ENCODE assay signal across 8 mouse cellular contexts in the genomic region with DNA sequence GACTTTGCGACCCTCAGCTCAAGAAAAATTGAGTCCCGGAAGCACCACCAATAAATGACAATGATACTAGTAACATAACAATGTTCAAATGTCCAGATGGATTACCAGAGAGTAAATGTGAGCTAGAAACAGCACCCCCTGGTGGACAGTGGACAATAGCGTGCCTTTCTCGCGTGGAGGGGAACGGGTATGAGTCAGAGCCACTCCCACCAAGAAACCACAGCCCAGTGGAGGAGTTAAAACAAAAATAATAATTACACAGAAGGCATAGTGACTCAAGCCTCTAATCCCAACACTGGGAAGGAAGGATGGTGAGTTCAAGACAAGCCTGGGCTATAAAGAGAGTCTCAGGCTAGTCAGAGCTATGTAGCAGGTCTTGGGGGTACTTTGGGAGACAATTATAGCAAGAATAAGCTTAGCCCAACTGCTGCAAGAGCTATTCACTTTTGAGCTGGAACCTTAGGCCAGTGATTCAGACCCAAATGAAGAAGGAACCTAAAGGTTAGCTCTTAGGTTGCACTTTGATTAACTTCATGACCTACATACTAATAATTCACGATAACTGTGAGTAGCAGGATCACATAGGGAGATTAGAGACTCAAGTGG. TPM values are rescaled to one million over a fixed set of nuclear protein-coding genes. Genes with fewer than 3 reads are reported as not detected.
DNase-seq lines count a peak whose midpoint lies in the region; TF ChIP-seq lines count a peak whose summit lies in the region.

A gene (plus strand): TSS at position 272 of the 606 bp plus-strand sequence.

- peak; percentile 97 for TF ChIP-seq CTCF in left cerebral cortex, adult 2 months (IDR thresholded peaks at IDR 0.05)

- DNase-seq in adipocyte (ENCODE audit: low spot score) = peak; percentile 95
- DNase-seq in embryo, embryonic 10 days (ENCODE audit: low spot score) = peak; percentile 89
- peak; percentile 81 for DNase-seq in gastrocnemius, postnatal 10 days
- peak; percentile 57 for DNase-seq in hindlimb bud, embryonic 11.5 days (ENCODE audit: extremely low spot score, low read depth, low spot score)
- peak; percentile 84 to 89 for DNase-seq in left cerebral cortex, adult 2 months (ENCODE audit: extremely low spot score in 1 of 2, low spot score in 2 of 2)
- DNase-seq in retina, postnatal 7 days (ENCODE audit: low read depth, low spot score) = peak; percentile 82
- peak; percentile 87 for DNase-seq in urinary bladder, postnatal 14 days (ENCODE audit: low spot score)

- intact Hi-C loops in left cerebral cortex, adult 2 months (cut with DNase I) = no loop called here

- H3K79me2 ChIP-seq in macrophage (ENCODE audit: inconsistent target) = no peaks in the 10 kb centered on the region; the same call in 1 of the 2 replicates

- whole genome bisulfite sequencing in macrophage (ENCODE audit: missing documents) = 17% methylated on average over 7 of the region's 7 CpGs

- H3K4me3 ChIP-seq in left cerebral cortex, adult 2 months = peak within 1 kb of the TSS; percentile 70
- H3K4me3 ChIP-seq in macrophage (ENCODE audit: inconsistent target) = peak within 1 kb of the TSS; percentile 56

- H3K27ac ChIP-seq in left cerebral cortex, adult 2 months = peak within 1 kb of the TSS; percentile 96
- peak within 1 kb of the TSS; percentile 83 for H3K27ac ChIP-seq in macrophage

- no peaks in the 10 kb centered on the region for H3K36me3 ChIP-seq in macrophage (ENCODE audit: inconsistent target)

RNA-seq across cellular contexts. Expression of the gene that starts here (rescaled TPM):
- 10 to 100 TPM; 35.9 to 45.5 TPM for total RNA-seq in gastrocnemius, postnatal 10 days (2021)
- 10 to 100 TPM; 45.3 to 54.9 TPM for total RNA-seq in left cerebral cortex, adult 2 months (2021)
- total RNA-seq in macrophage (2018; cell fraction: chromatin; rRNA removed) = 10 to 100 TPM in 24 of 26 experiments, 1 to 10 TPM in 2; 7.1 to 74.3 (median 43.9) TPM
- total RNA-seq in macrophage (2018; cell fraction: cytosol; rRNA removed) = 10 to 100 TPM; 18.9 to 34.4 (median 26.3) TPM
- 10 to 100 TPM in 24 of 26 experiments, 1 to 10 TPM in 2; 6.8 to 60.6 (median 33.4) TPM for total RNA-seq in macrophage (2018; cell fraction: nucleus; rRNA removed)
- 9.0 to 25.4 TPM (median 23.2 TPM) in 3 replicates for polyA plus RNA-seq in macrophage (2018)

Comparison
In these comparisons a context has a peak if more than half of its experiments do, and no peak if none do; other contexts are left out.
1. Peak in every context shown above with its lines: DNase-seq, H3K4me3 ChIP-seq and H3K27ac ChIP-seq.